Mouse (Mus musculus): ENCODE data around the gene Fbxo10.
"Not testable (repeated sequence)": the region's sequence is repeated elsewhere in the genome, so short reads cannot be mapped to it uniquely, and the experiment has no call there.

The Fbxo10 gene

GRCm38 (mm10) chr4:45047286-45047887 is 37.0 kb downstream of the Fbxo10 start:
- DNase-seq (ENCODE audit: low read depth) = no peak

- no peak for DNase-seq (ENCODE audit: low read depth)
These were observed 37.7 kb downstream of the Fbxo10 start for GRCm38 (mm10) chr4:45046679-45047078.

GRCm38 (mm10) chr4:45040795-45041194 is 43.6 kb downstream of the Fbxo10 start:
- no peak for DNase-seq (ENCODE audit: low read depth)

GRCm38 (mm10) chr4:45039546-45039945 is 44.9 kb downstream of the Fbxo10 start:
- DNase-seq (ENCODE audit: low read depth) = not testable (repeated sequence)

GRCm38 (mm10) chr4:45038879-45039278 is 45.5 kb downstream of the Fbxo10 start:
- DNase-seq (ENCODE audit: low read depth) = not testable (repeated sequence)

GRCm38 (mm10) chr4:45037455-45038410 is 46.7 kb downstream of the Fbxo10 start:
- DNase-seq (ENCODE audit: low read depth) = no peak

- DNase-seq (ENCODE audit: low read depth) = no peak
These were observed 47.8 kb downstream of the Fbxo10 start for GRCm38 (mm10) chr4:45036571-45036970.

GRCm38 (mm10) chr4:45036048-45036447 is 48.4 kb downstream of the Fbxo10 start:
- no peak for DNase-seq (ENCODE audit: low read depth)

- DNase-seq (ENCODE audit: low read depth) = no peak
These were observed 49.4 kb downstream of the Fbxo10 start for GRCm38 (mm10) chr4:45034693-45035628.

- no peak for DNase-seq (ENCODE audit: low read depth)
These were observed 51.8 kb downstream of the Fbxo10 start for GRCm38 (mm10) chr4:45032586-45032985.

GRCm38 (mm10) chr4:45026459-45026858 is 57.9 kb downstream of the Fbxo10 start:
- no peak for DNase-seq (ENCODE audit: low read depth)

- no peak for DNase-seq (ENCODE audit: low read depth)
These were observed 65.4 kb downstream of the Fbxo10 start for GRCm38 (mm10) chr4:45019009-45019408.

- peak; percentile 97 for DNase-seq (ENCODE audit: low read depth)
These were observed 65.9 kb downstream of the Fbxo10 start, which contains the start of gene Polr1e for GRCm38 (mm10) chr4:45018452-45018980. Gene Polr1e, plus strand, starts transcription at chr4:45018583.

- DNase-seq (ENCODE audit: low read depth) = peak; percentile 70
These were observed 68.8 kb downstream of the Fbxo10 start for GRCm38 (mm10) chr4:45015615-45016014.

GRCm38 (mm10) chr4:45013537-45013936 is 70.9 kb downstream of the Fbxo10 start:
- DNase-seq (ENCODE audit: low read depth) = no peak

GRCm38 (mm10) chr4:45013031-45013431 is 71.4 kb downstream of the Fbxo10 start:
- DNase-seq (ENCODE audit: low read depth) = peak; percentile 43

GRCm38 (mm10) chr4:45012105-45012975 is 72.1 kb downstream of the Fbxo10 start, which contains the start of gene Zbtb5:
Gene Zbtb5, minus strand, starts transcription at chr4:45012412.
- peak; percentile 100 for DNase-seq (ENCODE audit: low read depth)

GRCm38 (mm10) chr4:45011581-45012104 is 72.8 kb downstream of the Fbxo10 start:
- DNase-seq (ENCODE audit: low read depth) = peak; percentile 28

- DNase-seq (ENCODE audit: low read depth) = no peak
These were observed 73.5 kb downstream of the Fbxo10 start for GRCm38 (mm10) chr4:45010806-45011415.

- no peak for DNase-seq (ENCODE audit: low read depth)
These were observed 79.0 kb downstream of the Fbxo10 start for GRCm38 (mm10) chr4:45005452-45005851.

All from c-Kit-positive CD71-negative TER-119-negative erythroid progenitor cells, embryonic 14.5 days (primary cell).